Mouse (Mus musculus): Measurements from ENCODE around the gene 1700013G24Rik.

- TF ChIP-seq POLR2A (IDR thresholded peaks at IDR 0.05; ENCODE audit: low read depth, low read length) = no peak
- TF ChIP-seq CTCF (IDR thresholded peaks at IDR 0.05; ENCODE audit: extremely low read depth, insufficient read length, insufficient replicate concordance, low read depth, low read length) = no peak
Measured at GRCm38 (mm10) chr4:137489996-137490395, 36.9 kb downstream of the 1700013G24Rik start.
